Mouse (Mus musculus) megakaryocyte, embryonic 14.5 days (primary cell): ENCODE measurements at regions not wholly inside any gene's neighbourhood (a gene's known extent, or its start where the extent isn't known, plus 50 kb on each side); places are given as distances from the start of the nearest gene placed in this dataset.

Source experiments
- FLI1 ChIP-seq: IDR thresholded peaks from 2 replicates; pipeline ENCODE4 v1.6.1; 2012; ENCODE audit warnings: low read length, inconsistent platforms, mixed read lengths
- GATA1 ChIP-seq: IDR thresholded peaks from 3 replicates; pipeline ENCODE4 v1.6.1; 2012; ENCODE audit warnings: mixed read lengths, low read length, inconsistent platforms, borderline replicate concordance

DNA sequence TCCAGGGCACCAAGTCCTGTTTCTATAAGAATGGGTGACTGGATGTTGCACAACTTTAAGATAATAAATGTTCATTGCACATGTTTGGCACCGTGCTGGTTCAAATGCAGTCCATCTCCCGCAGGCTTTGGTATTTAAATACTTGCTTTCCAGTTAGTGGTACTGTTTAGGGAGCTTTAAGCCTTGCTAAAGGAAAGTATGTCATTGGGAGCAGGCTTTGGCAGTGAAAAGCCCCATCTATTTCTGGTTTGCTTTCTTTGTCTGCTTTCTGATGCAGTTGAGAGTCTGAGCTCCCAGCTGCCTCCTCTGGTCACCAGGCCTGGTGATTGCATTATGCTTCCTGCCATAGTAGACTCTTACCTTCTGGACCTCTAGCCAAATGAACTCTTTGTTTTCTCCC, 283.0 kb upstream of the Mmadhc start:
- no peak for TF ChIP-seq GATA1
- no peak for TF ChIP-seq FLI1
